Mouse (Mus musculus): ENCODE results near the gene Gm45021. TPM values are rescaled to one million over a fixed set of nuclear protein-coding genes. Genes with fewer than 3 reads are reported as not detected.

Gene Gm45021
- total RNA-seq (2022) = not detected

GRCm38 (mm10) chr6:48589194-48589750 is at the start of gene Gm45021:
Gene Gm45021, plus strand, starts transcription at chr6:48589610.
- DNase-seq (ENCODE audit: low spot score) = no peak

GRCm38 (mm10) chr6:48539860-48540259 is 49.5 kb upstream of the Gm45021 start:
- no peak for DNase-seq (ENCODE audit: low spot score)

GRCm38 (mm10) chr6:48540721-48541120 is 48.7 kb upstream of the Gm45021 start:
- DNase-seq (ENCODE audit: low spot score) = no peak

- no peak for DNase-seq (ENCODE audit: low spot score)
Measured at GRCm38 (mm10) chr6:48541560-48542450, 47.6 kb upstream of the Gm45021 start.

- no peak for DNase-seq (ENCODE audit: low spot score)
Measured at GRCm38 (mm10) chr6:48542631-48543030, 46.8 kb upstream of the Gm45021 start.

GRCm38 (mm10) chr6:48545251-48545650 is 44.2 kb upstream of the Gm45021 start:
- no peak for DNase-seq (ENCODE audit: low spot score)

- DNase-seq (ENCODE audit: low spot score) = no peak
Measured at GRCm38 (mm10) chr6:48546271-48546670, 43.1 kb upstream of the Gm45021 start.

- DNase-seq (ENCODE audit: low spot score) = peak; percentile 52
Measured at GRCm38 (mm10) chr6:48546858-48547257, 42.6 kb upstream of the Gm45021 start.

GRCm38 (mm10) chr6:48548314-48548713 is 41.1 kb upstream of the Gm45021 start:
- DNase-seq (ENCODE audit: low spot score) = no peak

GRCm38 (mm10) chr6:48552918-48553317 is 36.5 kb upstream of the Gm45021 start:
- no peak for DNase-seq (ENCODE audit: low spot score)

GRCm38 (mm10) chr6:48553819-48554218 is 35.6 kb upstream of the Gm45021 start:
- no peak for DNase-seq (ENCODE audit: low spot score)

- DNase-seq (ENCODE audit: low spot score) = peak; percentile 99
Measured at GRCm38 (mm10) chr6:48554280-48555103, 34.9 kb upstream of the Gm45021 start, which contains the start of gene Lrrc61. Gene Lrrc61, plus strand, starts transcription at chr6:48554796.

- peak; percentile 83 for DNase-seq (ENCODE audit: low spot score)
Measured at GRCm38 (mm10) chr6:48555104-48555890, 34.1 kb upstream of the Gm45021 start.

GRCm38 (mm10) chr6:48555956-48556355 is 33.5 kb upstream of the Gm45021 start:
- DNase-seq (ENCODE audit: low spot score) = no peak

GRCm38 (mm10) chr6:48565693-48566310 is 23.6 kb upstream of the Gm45021 start:
- DNase-seq (ENCODE audit: low spot score) = no peak

- peak; percentile 84 for DNase-seq (ENCODE audit: low spot score)
Measured at GRCm38 (mm10) chr6:48566312-48566711, 23.1 kb upstream of the Gm45021 start.

GRCm38 (mm10) chr6:48568036-48568984 is 21.1 kb upstream of the Gm45021 start:
- peak; percentile 43 for DNase-seq (ENCODE audit: low spot score)

GRCm38 (mm10) chr6:48569065-48569807 is 20.2 kb upstream of the Gm45021 start:
- no peak for DNase-seq (ENCODE audit: low spot score)

GRCm38 (mm10) chr6:48572014-48572413 is 17.4 kb upstream of the Gm45021 start:
- no peak for DNase-seq (ENCODE audit: low spot score)

Measured in heart, adult 8-10 months (tissue).